8 mouse cellular contexts compared by ENCODE assay signal in the genomic region with DNA sequence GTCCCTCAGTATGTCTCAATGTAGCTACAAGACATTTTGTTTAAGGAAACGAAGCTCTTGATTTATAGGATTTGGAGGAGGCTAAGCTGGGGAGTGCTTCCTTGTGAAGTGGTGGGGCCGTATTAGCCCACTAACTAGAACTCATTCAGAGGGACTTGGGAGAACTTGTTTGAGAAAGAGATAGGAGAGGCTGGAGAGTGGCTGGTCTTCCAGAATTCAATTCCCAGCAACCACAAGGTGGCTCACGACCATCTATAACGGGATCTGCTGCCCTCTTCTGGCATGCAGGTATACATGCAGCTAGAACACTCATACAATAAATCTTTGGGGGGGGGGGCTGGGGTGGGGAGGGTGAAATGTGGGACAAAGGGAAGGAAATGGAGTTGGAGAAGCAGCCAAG.
DNase-seq lines count a peak whose midpoint lies in the region; ATAC-seq and TF ChIP-seq lines count a peak whose summit lies in the region.
"Had no signal": no experiment of that assay in that cellular context is flagged by ENCODE, and none has a peak within 500 bp of the region (broad histone marks: within the 10 kb centered on the region; RNA-seq: fewer than 3 reads in every experiment).

No protein-coding gene starts in this region.

- no peaks in the 10 kb centered on the region for H3K27me3 ChIP-seq in neural tube, embryonic 15.5 days (replicated peaks)
- no peaks in the 10 kb centered on the region for H3K27me3 ChIP-seq in kidney, adult 2 months (replicated peaks; ENCODE audit: control insufficient read depth, insufficient read depth, low read length)
- H3K27me3 ChIP-seq: liver, embryonic 13.5 days had no signal

- DNase-seq in neural tube, embryonic 10.5 days (ENCODE audit: extremely low spot score, low spot score) = peak; percentile 61
- peak; percentile 60 for DNase-seq in ZHBTc4 (ENCODE audit: low read depth, low spot score)
- peak; percentile 66 for DNase-seq in embryo, embryonic 11 days
- peak; percentile 72 for DNase-seq in kidney, adult 2 months
- peak; percentile 58 for DNase-seq in lung, postnatal 14 days
- DNase-seq: liver, embryonic 13.5 days had no signal

- TF ChIP-seq CTCF in kidney, adult 2 months (conservative IDR thresholded peaks at IDR 0.05; ENCODE audit: insufficient read depth, insufficient read length, low read depth, low read length) = peak; percentile 77

- TF ChIP-seq POLR2A in kidney, adult 2 months (IDR thresholded peaks at IDR 0.05; ENCODE audit: low read depth, low read length) = no peak

- no peak overlapping the region for H3K9ac ChIP-seq in neural tube, embryonic 15.5 days (replicated peaks)
- H3K9ac ChIP-seq: liver, embryonic 13.5 days had no signal

- no peaks in the 10 kb centered on the region for H3K9me3 ChIP-seq in neural tube, embryonic 15.5 days (replicated peaks)
- H3K9me3 ChIP-seq: liver, embryonic 13.5 days had no signal

- H3K4me3 ChIP-seq in neural tube, embryonic 15.5 days (replicated peaks) = no peak overlapping the region
- no peak overlapping the region for H3K4me3 ChIP-seq in kidney, adult 2 months (ENCODE audit: insufficient read depth, low read depth, low read length)
- H3K4me3 ChIP-seq: liver, embryonic 13.5 days had no signal

- H3K4me1 ChIP-seq in neural tube, embryonic 15.5 days = peaks cover 21% of the 10 kb centered on the region
- no peaks in the 10 kb centered on the region for H3K4me1 ChIP-seq in kidney, adult 2 months (ENCODE audit: control insufficient read depth, insufficient read depth, low read length)
- H3K4me1 ChIP-seq: liver, embryonic 13.5 days had no signal

- WGBS in neural tube, embryonic 15.5 days = 19% methylated on average over 4 of the region's 4 CpGs
- 17% methylated on average over 4 of the region's 4 CpGs for WGBS in kidney, adult 2 months

- no peaks in the 10 kb centered on the region for H3K36me3 ChIP-seq in neural tube, embryonic 15.5 days
- no peaks in the 10 kb centered on the region for H3K36me3 ChIP-seq in kidney, adult 2 months (ENCODE audit: control insufficient read depth, insufficient read depth, low read length)
- H3K36me3 ChIP-seq: liver, embryonic 13.5 days had no signal

- ATAC-seq in neural tube, embryonic 15.5 days (ENCODE audit: low FRiP score) = no peak
- ATAC-seq in erythroblast, adult 5-6 weeks (replicated peaks; ENCODE audit: low FRiP score, poor library complexity, severe bottlenecking) = no peak

- H3K4me2 ChIP-seq in neural tube, embryonic 15.5 days = no peak overlapping the region
- H3K4me2 ChIP-seq: liver, embryonic 13.5 days had no signal

- H3K27ac ChIP-seq in neural tube, embryonic 15.5 days (replicated peaks) = no peak overlapping the region
- no peak overlapping the region for H3K27ac ChIP-seq in kidney, adult 2 months (ENCODE audit: insufficient read depth, low read depth, low read length)
- H3K27ac ChIP-seq: liver, embryonic 13.5 days had no signal
